Mouse (Mus musculus) liver, postnatal 0 days (tissue): ENCODE data around the gene Fads6.

Experiments used
- CTCF ChIP-seq: sonication (generic); IDR thresholded peaks from 2 replicates; pipeline ENCODE4 v1.5.1; 2016; ENCODE audit warnings: antibody characterized with exemption, low read depth
- EP300 ChIP-seq: IDR thresholded peaks from 2 replicates; pipeline ENCODE4 v1.6.1; 2016; ENCODE audit warnings: antibody characterized with exemption, low read depth, mild to moderate bottlenecking

DNA sequence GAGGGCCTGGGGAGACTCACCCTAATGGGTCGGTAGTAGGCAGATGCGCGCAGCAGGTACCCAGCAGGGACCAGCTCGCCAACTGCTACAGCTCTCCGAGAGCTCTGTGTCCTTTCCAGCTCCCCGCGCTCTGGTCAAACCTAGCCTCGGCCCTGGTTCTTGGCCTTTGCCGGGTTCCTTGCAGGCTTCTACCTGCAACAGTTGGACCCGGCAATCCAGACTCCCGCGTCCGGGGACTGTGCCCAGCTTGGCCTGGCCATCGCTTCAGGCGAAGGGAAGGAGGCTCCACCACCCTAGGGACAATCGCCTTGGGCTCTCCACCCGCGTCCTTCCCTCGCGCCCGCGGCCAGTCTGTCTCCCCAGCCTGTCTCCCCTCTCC, 31.1 kb downstream of the Fads6 start:
- TF ChIP-seq CTCF, result no peak
- TF ChIP-seq EP300, result no peak
